Mouse (Mus musculus) midbrain, embryonic 11.5 days (tissue): ENCODE results near the gene Cilp. TPM values are rescaled to one million over a fixed set of nuclear protein-coding genes. Genes with fewer than 3 reads are reported as not detected.

Experiments
- ATAC-seq: fragments of 200-750 bp; cut with Nextera tagmentation; 2 replicates; pipeline ENCODE4 v1.8.0; 2017; ENCODE audit warnings: moderate TSS enrichment, moderate library complexity; ENCODE audit not compliant: low FRiP score
- DNase-seq: peaks from one replicate; pipeline ENCODE4 v3.0.0; 2015; ENCODE audit warnings: low spot score; ENCODE audit errors: missing footprints
- H3K27ac ChIP-seq: fragments of 300-500 bp; sonication (generic); 2 replicates; pipeline ENCODE4 v1.5.1; 2014; ENCODE audit warnings: low read depth, low read length
- H3K27me3 ChIP-seq: fragments of 300-500 bp; sonication (generic); 2 replicates; pipeline ENCODE4 v1.6.1; 2014; ENCODE audit warnings: mild to moderate bottlenecking, low read length, moderate library complexity, mixed read lengths; ENCODE audit not compliant: control insufficient read depth, insufficient read depth
- H3K36me3 ChIP-seq: fragments of 300-500 bp; sonication (generic); 2 replicates; pipeline ENCODE4 v1.6.1; 2014; ENCODE audit warnings: mild to moderate bottlenecking, low read length, moderate library complexity, mixed read lengths; ENCODE audit not compliant: control insufficient read depth, insufficient read depth
- H3K4me1 ChIP-seq: fragments of 300-500 bp; sonication (generic); 2 replicates; pipeline ENCODE4 v1.6.1; 2014; ENCODE audit warnings: low read length; ENCODE audit not compliant: control insufficient read depth, insufficient read depth
- H3K4me2 ChIP-seq: fragments of 300-500 bp; sonication (generic); 2 replicates; pipeline ENCODE4 v1.6.1; 2014; ENCODE audit warnings: mild to moderate bottlenecking, moderate library complexity
- H3K4me3 ChIP-seq: fragments of 300-500 bp; sonication (generic); 2 replicates; pipeline ENCODE4 v1.5.1; 2014; ENCODE audit warnings: low read depth, low read length
- H3K9ac ChIP-seq: fragments of 300-500 bp; sonication (generic); 2 replicates; pipeline ENCODE4 v1.6.1; 2014; ENCODE audit warnings: low read length
- H3K9me3 ChIP-seq: fragments of 300-500 bp; sonication (generic); 2 replicates; pipeline ENCODE4 v1.6.1; 2016; ENCODE audit warnings: low read length; ENCODE audit not compliant: control insufficient read depth
- WGBS: fragments of 180-500 bp; shearing (Covaris S2); extraction: QIAGEN DNeasy Blood & Tissue Kit; methylation state at CpG from one replicate; pipeline ENCODE4 v1.1.7; 2014; 5-methylcytosine and 5-hydroxymethylcytosine counted together
- polyA plus RNA-seq: library from polyadenylated mRNA; unstranded; fragments of >200 nt; fragmentation: Nextera tagmentation; extraction: Ambion mirVana; gene quantifications from 2 replicates; pipeline ENCODE4 v1.2.1, GENCODE M21; 2014

Gene Cilp
- polyA plus RNA-seq, 1 experiment from 2014 or later, result 0.16 TPM

- ATAC-seq (no peak), DNase-seq (no peak)
- Histone ChIP-seq H3K4me3 (no peak overlapping the region), H3K4me2 (no peak overlapping the region), H3K9ac (no peak overlapping the region), H3K27me3 (no peaks in the 10 kb centered on the region), H3K9me3 (no peaks in the 10 kb centered on the region), H3K36me3 (no peaks in the 10 kb centered on the region), H3K27ac (no peak overlapping the region), H3K4me1 (peaks cover 4% of the 10 kb centered on the region)
- WGBS, result 73% methylated on average over 5 of the region's 5 CpGs
Measured at GRCm38 (mm10) chr9:65241973-65242372, 23.0 kb upstream of the Cilp start.

GRCm38 (mm10) chr9:65243249-65243648, 21.7 kb upstream of the Cilp start:
- ATAC-seq (no peak), DNase-seq (peak; percentile 79)
- Histone ChIP-seq H3K27ac (peak overlapping the region; percentile 40; the same call in 1 of the 2 replicates), H3K4me2 (no peak overlapping the region), H3K27me3 (no peaks in the 10 kb centered on the region), H3K9me3 (no peaks in the 10 kb centered on the region), H3K36me3 (no peaks in the 10 kb centered on the region), H3K4me3 (no peak overlapping the region), H3K9ac (no peak overlapping the region), H3K4me1 (peaks cover 4% of the 10 kb centered on the region)
- WGBS, result 50% methylated on average over 4 of the region's 4 CpGs

GRCm38 (mm10) chr9:65244036-65244806, 20.8 kb upstream of the Cilp start:
- Histone ChIP-seq H3K4me3 (no peak overlapping the region), H3K27ac (no peak overlapping the region), H3K4me1 (peaks cover 4% of the 10 kb centered on the region), H3K9ac (no peak overlapping the region), H3K4me2 (no peak overlapping the region), H3K27me3 (no peaks in the 10 kb centered on the region), H3K9me3 (no peaks in the 10 kb centered on the region), H3K36me3 (no peaks in the 10 kb centered on the region)
- ATAC-seq, result no peak
- WGBS, result 56% methylated on average over 9 of the region's 9 CpGs
- DNase-seq, result peak; percentile 73

- no peak overlapping the region for H3K27ac ChIP-seq
- no peak for DNase-seq
- 79% methylated on average over 16 of the region's 16 CpGs for WGBS
Measured at GRCm38 (mm10) chr9:65247502-65248376, 17.2 kb upstream of the Cilp start.

GRCm38 (mm10) chr9:65248377-65248690, 16.6 kb upstream of the Cilp start:
- no peaks in the 10 kb centered on the region for H3K27me3 ChIP-seq
- no peak overlapping the region for H3K4me3 ChIP-seq
- H3K4me1 ChIP-seq, result peaks cover under 1% of the 10 kb centered on the region; the same call in 1 of the 2 replicates
- no peak overlapping the region for H3K27ac ChIP-seq
- no peak for DNase-seq
- ATAC-seq, result no peak
- H3K4me2 ChIP-seq, result no peak overlapping the region
- H3K9ac ChIP-seq, result no peak overlapping the region
- H3K36me3 ChIP-seq, result no peaks in the 10 kb centered on the region
- 92% methylated on average over 5 of the region's 5 CpGs for WGBS
- H3K9me3 ChIP-seq, result no peaks in the 10 kb centered on the region

More at GRCm38 (mm10) chr9:65247502-65248376, 17.2 kb upstream of the Cilp start:
- no peaks in the 10 kb centered on the region for H3K27me3 ChIP-seq
- H3K4me2 ChIP-seq, result no peak overlapping the region
- H3K4me3 ChIP-seq, result no peak overlapping the region
- ATAC-seq, result no peak
- no peak overlapping the region for H3K9ac ChIP-seq
- peaks cover 4% of the 10 kb centered on the region for H3K4me1 ChIP-seq
- H3K36me3 ChIP-seq, result no peaks in the 10 kb centered on the region
- no peaks in the 10 kb centered on the region for H3K9me3 ChIP-seq

- no peaks in the 10 kb centered on the region for H3K27me3 ChIP-seq
- H3K36me3 ChIP-seq, result no peaks in the 10 kb centered on the region
- H3K27ac ChIP-seq, result no peak overlapping the region
- H3K9ac ChIP-seq, result no peak overlapping the region
- 82% methylated on average over 3 of the region's 3 CpGs for WGBS
- H3K4me3 ChIP-seq, result no peak overlapping the region
- no peak for DNase-seq
- H3K4me2 ChIP-seq, result no peak overlapping the region
- no peaks in the 10 kb centered on the region for H3K4me1 ChIP-seq
- ATAC-seq, result no peak
- no peaks in the 10 kb centered on the region for H3K9me3 ChIP-seq
Measured at GRCm38 (mm10) chr9:65252026-65252425, 13.0 kb upstream of the Cilp start.

- no peaks in the 10 kb centered on the region for H3K4me1 ChIP-seq
- H3K27ac ChIP-seq, result no peak overlapping the region
- WGBS, result 69% methylated on average over 11 of the region's 11 CpGs
Measured at GRCm38 (mm10) chr9:65255906-65256600, 8.9 kb upstream of the Cilp start.

GRCm38 (mm10) chr9:65257218-65257910, 7.6 kb upstream of the Cilp start:
- H3K9ac ChIP-seq, result no peak overlapping the region
- no peak overlapping the region for H3K4me3 ChIP-seq
- no peaks in the 10 kb centered on the region for H3K36me3 ChIP-seq
- H3K27ac ChIP-seq, result no peak overlapping the region
- no peak overlapping the region for H3K4me2 ChIP-seq
- DNase-seq, result peak; percentile 65
- H3K27me3 ChIP-seq, result no peaks in the 10 kb centered on the region
- no peak for ATAC-seq
- H3K9me3 ChIP-seq, result no peaks in the 10 kb centered on the region
- H3K4me1 ChIP-seq, result no peaks in the 10 kb centered on the region
- 59% methylated on average over 9 of the region's 9 CpGs for WGBS

More at GRCm38 (mm10) chr9:65255906-65256600, 8.9 kb upstream of the Cilp start:
- Histone ChIP-seq H3K4me3 (no peak overlapping the region), H3K36me3 (no peaks in the 10 kb centered on the region), H3K9ac (no peak overlapping the region), H3K4me2 (no peak overlapping the region), H3K9me3 (no peaks in the 10 kb centered on the region), H3K27me3 (no peaks in the 10 kb centered on the region)
- no peak for ATAC-seq
- DNase-seq, result peak; percentile 31
